10 mouse cellular contexts compared by ENCODE assay signal in the genomic region with DNA sequence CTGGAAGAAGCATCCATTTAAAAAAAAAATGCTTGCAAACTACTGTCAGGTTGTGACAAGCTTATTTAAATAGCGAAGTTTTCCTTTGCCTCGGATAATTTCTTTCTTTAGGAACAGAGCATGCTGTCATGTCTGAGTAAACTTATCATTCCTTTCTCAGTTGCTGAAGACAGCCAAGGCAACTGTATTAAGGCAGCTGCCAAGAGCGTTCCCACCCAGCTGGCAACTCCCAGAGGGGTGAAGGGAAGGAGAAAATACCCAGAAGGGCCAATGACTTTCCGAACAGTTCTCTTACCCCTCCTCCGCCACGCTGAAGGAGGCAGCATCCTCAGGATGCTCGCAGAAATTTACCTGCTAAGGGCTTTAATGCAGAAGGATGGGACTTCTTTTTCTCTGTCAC.
DNase-seq lines count a peak whose midpoint lies in the region.
"Had no signal": no experiment of that assay in that cellular context is flagged by ENCODE, and none has a peak within 500 bp of the region (broad histone marks: within the 10 kb centered on the region; RNA-seq: fewer than 3 reads in every experiment).

No protein-coding gene starts in this region.

- intact Hi-C loops in left cerebral cortex, postnatal 14 days (cut with DNase I): no loop called here

- DNase-seq in gastrocnemius, postnatal 25 days: peak; percentile 19
- DNase-seq in gastrocnemius, adult 8-10 months (ENCODE audit: low spot score in 2 of 2): no peak
- DNase-seq in left cerebral cortex, postnatal 14 days (ENCODE audit: low spot score in 2 of 2): peak; percentile 41 to 59
- no peak for DNase-seq in left cerebral cortex, adult 11 months (ENCODE audit: low spot score)
- peak; percentile 58 for DNase-seq in brain, adult 2 months (ENCODE audit: low read depth, low spot score)
- DNase-seq in layer of hippocampus, adult 9-11 months: peak; percentile 20
- DNase-seq in kidney, adult 8-10 months: no peak
- DNase-seq: cerebellum, adult 8-10 months; gastrocnemius, postnatal 10 days; thymus, postnatal 25 days had no signal

Comparison
In these comparisons a context has a peak if more than half of its experiments do, and no peak if none do; other contexts are left out.
1. DNase-seq: peak in gastrocnemius, postnatal 25 days (single experiment), left cerebral cortex, postnatal 14 days (2 of 2), brain, adult 2 months (single experiment) and layer of hippocampus, adult 9-11 months (single experiment); none in gastrocnemius, adult 8-10 months (0 of 2), left cerebral cortex, adult 11 months (single experiment) and kidney, adult 8-10 months (0 of 2).